Mouse (Mus musculus): ENCODE measurements at regions not wholly inside any gene's neighbourhood (a gene's known extent, or its start where the extent isn't known, plus 50 kb on each side); places are given as distances from the start of the nearest gene placed in this dataset.

DNA sequence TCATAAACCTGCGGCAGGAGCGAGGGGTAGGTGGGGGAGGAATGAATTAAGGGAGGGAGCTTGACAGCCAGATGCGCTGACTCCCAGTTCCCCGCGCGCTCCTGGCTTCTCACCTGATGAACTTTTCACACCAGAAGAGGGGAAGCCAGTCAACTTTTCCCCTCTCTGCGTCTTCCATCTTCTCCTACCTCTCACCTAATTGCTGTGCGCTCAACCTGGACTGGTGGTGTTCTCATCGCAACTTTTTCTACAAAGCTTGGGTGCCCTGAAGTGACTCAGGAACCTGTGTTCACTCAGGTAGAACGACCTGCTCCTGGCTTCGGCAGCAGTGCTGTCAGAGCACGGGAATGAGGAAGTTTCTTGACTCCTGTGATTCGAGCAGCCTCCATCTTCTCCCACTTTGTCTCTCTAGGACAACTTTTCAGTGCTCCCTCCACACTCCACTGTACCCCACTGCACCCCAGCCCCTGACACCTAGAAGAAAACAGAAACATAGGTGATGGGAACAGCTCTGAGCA lies 203.4 kb upstream of the Ntm start:
- no peak for TF ChIP-seq CTCF (IDR thresholded peaks at IDR 0.05; ENCODE audit: low read depth)
- TF ChIP-seq EP300 (IDR thresholded peaks at IDR 0.05; ENCODE audit: low read depth), result no peak

Measured in liver, embryonic 14.5 days (tissue).